8 mouse cellular contexts compared by ENCODE assay signal in the genomic region with DNA sequence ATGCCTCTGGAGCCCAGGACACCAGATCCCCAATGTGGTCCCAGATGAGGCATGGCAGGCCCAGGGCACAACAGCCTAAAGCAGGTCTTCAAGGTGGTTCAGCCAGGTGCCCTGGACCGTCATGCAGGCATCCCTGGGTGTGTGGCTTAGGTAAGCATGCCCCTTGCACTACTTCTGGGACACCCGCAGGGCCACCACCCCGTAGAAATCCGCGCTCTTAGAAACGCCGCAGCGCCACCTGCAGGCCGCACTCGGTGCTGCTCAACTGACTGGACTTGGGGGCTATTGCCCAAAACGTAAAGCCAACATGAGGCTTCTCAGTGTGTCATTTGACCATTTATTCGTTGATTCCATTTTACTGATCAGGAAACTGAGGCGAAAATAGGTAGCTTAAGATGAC. TPM values are rescaled to one million over a fixed set of nuclear protein-coding genes. Genes with fewer than 3 reads are reported as not detected.
DNase-seq lines count a peak whose midpoint lies in the region; ATAC-seq and TF ChIP-seq lines count a peak whose summit lies in the region.

No protein-coding gene starts in this region.

- intact Hi-C loops in gastrocnemius, postnatal 14 days (cut with DNase I; ENCODE audit: low total_unique reads), result no loop called here

- H3K9me3 ChIP-seq in intestine, postnatal 0 days (ENCODE audit: control insufficient read depth), result no peaks in the 10 kb centered on the region

- DNase-seq in gastrocnemius, postnatal 14 days, result peak; percentile 24
- DNase-seq in gastrocnemius, adult 18-20 months (ENCODE audit: low spot score), result no peak
- DNase-seq in ovary, postnatal 36 days (ENCODE audit: low spot score), result peak; percentile 33
- DNase-seq in ovary, adult 18-20 months (ENCODE audit: low spot score), result no peak
- peak; percentile 27 to 55 for DNase-seq in cerebellum, adult 2 months
- DNase-seq in retina, postnatal 1 day, result peak; percentile 63
- no peak for DNase-seq in left cerebral cortex, adult 11 months (ENCODE audit: low spot score)

- H3K4me2 ChIP-seq in intestine, postnatal 0 days (replicated peaks; ENCODE audit: low read depth), result no peak overlapping the region

- peak; percentile 68 for TF ChIP-seq CTCF in cerebellum, adult 2 months (IDR thresholded peaks at IDR 0.05; ENCODE audit: borderline replicate concordance, insufficient read depth, low read depth, low read length)
- TF ChIP-seq CTCF in intestine, postnatal 0 days (IDR thresholded peaks at IDR 0.05; ENCODE audit: low read depth), result peak; percentile 80

- H3K27ac ChIP-seq in cerebellum, adult 2 months (ENCODE audit: insufficient read depth, low read length), result no peak overlapping the region
- H3K27ac ChIP-seq in intestine, postnatal 0 days (ENCODE audit: low read depth, low read length), result no peak overlapping the region

- no peaks in the 10 kb centered on the region for H3K36me3 ChIP-seq in intestine, postnatal 0 days (ENCODE audit: control insufficient read depth, insufficient read depth)

- 25% methylated on average over 13 of the region's 13 CpGs for WGBS in cerebellum, adult 2 months
- 10% methylated on average over 13 of the region's 13 CpGs for WGBS in intestine, postnatal 0 days

- no peak overlapping the region for H3K9ac ChIP-seq in intestine, postnatal 0 days (ENCODE audit: low read depth, low read length)

- no peaks in the 10 kb centered on the region for H3K27me3 ChIP-seq in cerebellum, adult 2 months (ENCODE audit: control insufficient read depth, insufficient read depth, low read length)
- peaks cover 21% of the 10 kb centered on the region for H3K27me3 ChIP-seq in intestine, postnatal 0 days (replicated peaks; ENCODE audit: control insufficient read depth, insufficient read depth, low read length)

- ATAC-seq in intestine, postnatal 0 days, result no peak; the same call in 1 of the 2 replicates

- no peak overlapping the region for H3K4me3 ChIP-seq in cerebellum, adult 2 months (replicated peaks; ENCODE audit: insufficient read depth, low read depth, low read length)
- no peak overlapping the region for H3K4me3 ChIP-seq in intestine, postnatal 0 days (ENCODE audit: low read depth, low read length)

- peaks cover 14% of the 10 kb centered on the region for H3K4me1 ChIP-seq in cerebellum, adult 2 months (ENCODE audit: control insufficient read depth, insufficient read depth, low read length)
- H3K4me1 ChIP-seq in intestine, postnatal 0 days (replicated peaks; ENCODE audit: control insufficient read depth, insufficient read depth, low read length), result no peaks in the 10 kb centered on the region

- no peak for TF ChIP-seq POLR2A in cerebellum, adult 2 months (IDR thresholded peaks at IDR 0.05; ENCODE audit: borderline replicate concordance, insufficient read depth, low read length)

RNA-seq across cellular contexts. Expression of a gene that starts 48.5 kb away (rescaled TPM):
- 1 to 10 TPM; 3.0 to 3.1 TPM for total RNA-seq in gastrocnemius, postnatal 14 days (2021)
- total RNA-seq in gastrocnemius, adult 18-20 months (2021), result under 1 TPM; 0.30 to 0.57 TPM
- polyA plus RNA-seq in cerebellum, adult 2 months (2012; rRNA removed), result 2.6 and 2.7 TPM in 2 replicates
- 12.8 and 13.0 TPM in 2 replicates for polyA plus RNA-seq in intestine, postnatal 0 days (2015; fragmentation: Nextera tagmentation; extraction: Ambion mirVana)

Comparison
In these comparisons a context has a peak if more than half of its experiments do, and no peak if none do; other contexts are left out.
1. DNase-seq: peak in gastrocnemius, postnatal 14 days (single experiment), ovary, postnatal 36 days (single experiment), cerebellum, adult 2 months (2 of 2) and retina, postnatal 1 day (single experiment); none in gastrocnemius, adult 18-20 months (single experiment), ovary, adult 18-20 months (single experiment) and left cerebral cortex, adult 11 months (single experiment).